Mouse (Mus musculus): ENCODE measurements at regions not wholly inside any gene's neighbourhood (a gene's known extent, or its start where the extent isn't known, plus 50 kb on each side); places are given as distances from the start of the nearest gene placed in this dataset.

GRCm38 (mm10) chr1:7778657-7779056 lies 2971.0 kb downstream of the Gm37988 start:
- Histone ChIP-seq H3K4me1 (ENCODE audit: control insufficient read depth, insufficient read depth, low read length) (no peaks in the 10 kb centered on the region), H3K36me3 (replicated peaks; ENCODE audit: control insufficient read depth, insufficient read depth, low read depth, low read length) (no peaks in the 10 kb centered on the region), H3K27me3 (ENCODE audit: control insufficient read depth, insufficient read depth, low read length) (no peaks in the 10 kb centered on the region), H3K9ac (replicated peaks; ENCODE audit: low read length) (no peak overlapping the region), H3K27ac (replicated peaks; ENCODE audit: low read depth, low read length) (no peak overlapping the region), H3K4me2 (ENCODE audit: low read depth, low read length) (no peak overlapping the region), H3K9me3 (replicated peaks; ENCODE audit: control insufficient read depth, low read length) (no peaks in the 10 kb centered on the region), H3K4me3 (ENCODE audit: low read depth, low read length) (no peak overlapping the region)
- 70% methylated on average over 2 of the region's 2 CpGs for WGBS
- ATAC-seq (replicated peaks; ENCODE audit: insufficient number of reproducible peaks, low FRiP score, low TSS enrichment, low read depth), result no peak
- DNase-seq (ENCODE audit: low spot score), result no peak

- Histone ChIP-seq H3K4me2 (ENCODE audit: low read depth, low read length) (no peak overlapping the region), H3K27ac (replicated peaks; ENCODE audit: low read depth, low read length) (no peak overlapping the region), H3K36me3 (replicated peaks; ENCODE audit: control insufficient read depth, insufficient read depth, low read depth, low read length) (no peaks in the 10 kb centered on the region), H3K4me3 (ENCODE audit: low read depth, low read length) (no peak overlapping the region), H3K4me1 (ENCODE audit: control insufficient read depth, insufficient read depth, low read length) (no peaks in the 10 kb centered on the region), H3K27me3 (ENCODE audit: control insufficient read depth, insufficient read depth, low read length) (no peaks in the 10 kb centered on the region), H3K9ac (replicated peaks; ENCODE audit: low read length) (no peak overlapping the region), H3K9me3 (replicated peaks; ENCODE audit: control insufficient read depth, low read length) (no peaks in the 10 kb centered on the region)
- WGBS, result 92% methylated on average over 2 of the region's 2 CpGs
- DNase-seq (ENCODE audit: low spot score) (no peak), ATAC-seq (replicated peaks; ENCODE audit: insufficient number of reproducible peaks, low FRiP score, low TSS enrichment, low read depth) (no peak)
Observed at GRCm38 (mm10) chr1:7823969-7824368, 3016.3 kb downstream of the Gm37988 start.
